Mouse (Mus musculus) left cerebral cortex, adult 6 months (tissue): ENCODE results near the gene Frat1. TPM values are rescaled to one million over a fixed set of nuclear protein-coding genes. Genes with fewer than 3 reads are reported as not detected.

Source experiments
- long read RNA-seq, 2 experiments: library from polyadenylated mRNA; unstranded; transcript quantifications; one replicate each; pipeline ENCODE4 v2.0.0; 2019 to 2020
- polyA plus RNA-seq: library from polyadenylated mRNA; unstranded; fragments of <200 nt; fragmentation: Nextera tagmentation; gene quantifications from 2 replicates; pipeline ENCODE4 v1.2.3, GENCODE M21; 2021

Gene Frat1
- polyA plus RNA-seq: 38.8 and 67.3 TPM in 2 replicates
- long read RNA-seq, experiment 1, partial matches to known transcripts: 0 of 1 reads
- long read RNA-seq, experiment 1, other reads (novel, unspliced or antisense): 0 of 1 reads
- long read RNA-seq, experiment 2, transcript Frat1-201 (1 exons, 2,614 nt): major isoform, 91 of 91 reads
- long read RNA-seq, experiment 2, partial matches to known transcripts: 0 of 91 reads
- long read RNA-seq, experiment 2, other reads (novel, unspliced or antisense): 0 of 91 reads

GRCm38 (mm10) chr19:41829381-41830105, at the start of gene Frat1:
Gene Frat1, plus strand, starts transcription at chr19:41829970.

GRCm38 (mm10) chr19:41801742-41802369, 27.9 kb upstream of the Frat1 start, which contains the start of gene Arhgap19:
Gene Arhgap19, minus strand, starts transcription at chr19:41802047.

GRCm38 (mm10) chr19:41847992-41848851, 18.5 kb downstream of the Frat1 start, which contains the start of gene Frat2:
Gene Frat2, minus strand, starts transcription at chr19:41848132.

Other genes starting within 250 kb of the Frat1 start
- gene Gm340, start 247.6 kb upstream of the Frat1 start, polyA plus RNA-seq: 0.77 and 0.89 TPM in 2 replicates
- gene Slit1, start 86.3 kb upstream of the Frat1 start, polyA plus RNA-seq: 7.8 and 9.1 TPM in 2 replicates
- 0.88 and 1.3 TPM in 2 replicates for gene Arhgap19, start 27.9 kb upstream of the Frat1 start, polyA plus RNA-seq
- 0.47 and 2.9 TPM in 2 replicates for gene Frat2, start 18.2 kb downstream of the Frat1 start, polyA plus RNA-seq
- gene Rrp12, start 66.2 kb downstream of the Frat1 start, polyA plus RNA-seq: 9.4 and 10.5 TPM in 2 replicates
- gene Pgam1, start 82.0 kb downstream of the Frat1 start, polyA plus RNA-seq: 796 and 831 TPM in 2 replicates
- gene Exosc1, start 103.5 kb downstream of the Frat1 start, polyA plus RNA-seq: 47.8 and 54.7 TPM in 2 replicates
- 33.6 and 40.0 TPM in 2 replicates for gene Zdhhc16, start 103.5 kb downstream of the Frat1 start, polyA plus RNA-seq
- 7.5 and 9.4 TPM in 2 replicates for gene Mms19, start 151.2 kb downstream of the Frat1 start, polyA plus RNA-seq
- 4.6 and 7.3 TPM in 2 replicates for gene Ubtd1, start 151.8 kb downstream of the Frat1 start, polyA plus RNA-seq
- gene Ankrd2, start 206.0 kb downstream of the Frat1 start, polyA plus RNA-seq: 0.73 and 0.74 TPM in 2 replicates
- 0.40 and 0.59 TPM in 2 replicates for gene Hoga1, start 215.6 kb downstream of the Frat1 start, polyA plus RNA-seq
- not detected in 2 replicates for gene 4933411K16Rik, start 222.3 kb downstream of the Frat1 start, polyA plus RNA-seq